Mouse (Mus musculus): ENCODE results near the gene Adh1. TPM values are rescaled to one million over a fixed set of nuclear protein-coding genes. Genes with fewer than 3 reads are reported as not detected.

Adh1 gene
- total RNA-seq, 2 experiments from 2014 or later = 0.42 to 0.63 TPM

DNA sequence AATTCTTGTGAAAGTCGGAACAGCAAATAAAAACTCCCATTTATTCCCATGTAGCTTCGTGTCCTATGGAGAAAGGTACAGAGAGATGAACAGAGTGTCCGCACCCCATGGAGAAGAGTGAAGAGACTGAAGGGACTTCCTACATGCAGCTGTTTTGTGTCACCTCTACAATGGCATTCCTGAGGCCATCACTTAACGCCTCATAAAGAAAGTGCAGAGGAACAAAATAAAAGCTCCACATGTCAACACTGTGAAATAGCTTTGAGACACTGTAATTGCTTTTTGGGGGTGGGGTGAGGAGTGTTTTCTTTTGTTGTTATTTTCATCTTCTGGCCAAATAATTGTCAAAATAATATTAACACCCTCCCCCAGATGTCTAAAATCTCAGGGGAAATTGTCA lies 41.9 kb downstream of the Adh1 start:
- no peak for TF ChIP-seq CTCF (IDR thresholded peaks at IDR 0.05)
- intact Hi-C loops (cut with DNase I) = no loop called here
- Histone ChIP-seq H3K27ac (no peak overlapping the region), H3K4me3 (no peak overlapping the region)
- no peak for DNase-seq (ENCODE audit: extremely low spot score in 1 of 2, low spot score in 2 of 2)

DNA sequence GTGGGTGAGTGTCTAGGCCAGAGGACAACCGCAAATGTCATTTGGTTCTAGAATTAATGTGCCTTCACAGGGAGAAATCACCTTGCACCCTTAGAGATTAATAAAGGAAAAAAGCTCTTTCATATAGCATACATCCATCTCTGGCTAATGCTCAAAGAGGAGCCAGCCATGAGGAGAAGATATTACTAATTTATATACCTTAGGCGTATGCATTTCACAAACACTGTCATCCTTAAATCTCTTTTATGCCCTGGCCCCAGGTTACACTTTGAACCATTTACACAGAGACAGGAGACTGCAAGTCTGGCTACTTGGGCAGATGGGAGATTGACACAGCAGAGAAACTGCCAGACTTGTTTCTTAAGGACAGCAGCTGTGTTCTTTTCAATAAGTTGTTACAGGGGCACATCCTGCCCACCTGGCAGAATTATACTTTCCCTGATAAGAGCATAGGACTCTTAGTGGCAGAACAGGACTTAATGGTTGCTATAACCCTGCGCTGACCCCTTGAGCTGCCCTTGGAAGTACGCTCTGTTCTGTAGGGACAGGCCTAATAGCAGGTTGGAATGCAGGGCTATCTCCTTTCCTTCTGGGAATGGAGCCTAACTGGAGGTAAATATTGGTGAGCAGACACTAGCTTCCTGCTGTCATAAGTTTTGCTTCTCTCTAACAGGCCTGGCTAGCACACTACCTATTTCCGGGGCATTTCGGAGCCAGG lies 43.1 kb downstream of the Adh1 start:
- TF ChIP-seq CTCF (IDR thresholded peaks at IDR 0.05) = no peak
- intact Hi-C loops (cut with DNase I) = no loop called here
- Histone ChIP-seq H3K27ac (no peak overlapping the region), H3K4me3 (no peak overlapping the region)
- DNase-seq (ENCODE audit: extremely low spot score in 1 of 2, low spot score in 2 of 2) = no peak

DNA sequence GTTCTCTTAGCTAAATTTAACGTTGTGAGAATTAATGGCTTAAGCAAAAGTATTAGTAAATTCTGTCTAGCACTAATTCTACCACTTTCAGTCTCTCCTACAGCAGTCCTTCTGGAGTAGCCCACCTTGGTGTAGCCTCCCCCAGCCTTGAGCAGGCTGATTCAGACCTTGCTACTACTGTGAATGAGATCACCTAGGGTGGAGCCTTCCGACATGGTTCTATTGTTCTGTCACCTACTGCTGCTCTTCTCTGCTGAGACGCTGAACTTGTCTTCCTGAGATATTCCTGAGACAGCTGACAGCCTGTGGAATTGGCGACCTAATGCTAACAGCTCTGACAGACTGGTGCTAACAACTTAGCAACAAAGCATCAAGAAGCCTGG lies 43.7 kb downstream of the Adh1 start:
- intact Hi-C loops (cut with DNase I) = no loop called here
- Histone ChIP-seq H3K27ac (no peak overlapping the region), H3K4me3 (no peak overlapping the region)
- no peak for DNase-seq (ENCODE audit: extremely low spot score in 1 of 2, low spot score in 2 of 2)
- TF ChIP-seq CTCF (IDR thresholded peaks at IDR 0.05) = no peak

DNA sequence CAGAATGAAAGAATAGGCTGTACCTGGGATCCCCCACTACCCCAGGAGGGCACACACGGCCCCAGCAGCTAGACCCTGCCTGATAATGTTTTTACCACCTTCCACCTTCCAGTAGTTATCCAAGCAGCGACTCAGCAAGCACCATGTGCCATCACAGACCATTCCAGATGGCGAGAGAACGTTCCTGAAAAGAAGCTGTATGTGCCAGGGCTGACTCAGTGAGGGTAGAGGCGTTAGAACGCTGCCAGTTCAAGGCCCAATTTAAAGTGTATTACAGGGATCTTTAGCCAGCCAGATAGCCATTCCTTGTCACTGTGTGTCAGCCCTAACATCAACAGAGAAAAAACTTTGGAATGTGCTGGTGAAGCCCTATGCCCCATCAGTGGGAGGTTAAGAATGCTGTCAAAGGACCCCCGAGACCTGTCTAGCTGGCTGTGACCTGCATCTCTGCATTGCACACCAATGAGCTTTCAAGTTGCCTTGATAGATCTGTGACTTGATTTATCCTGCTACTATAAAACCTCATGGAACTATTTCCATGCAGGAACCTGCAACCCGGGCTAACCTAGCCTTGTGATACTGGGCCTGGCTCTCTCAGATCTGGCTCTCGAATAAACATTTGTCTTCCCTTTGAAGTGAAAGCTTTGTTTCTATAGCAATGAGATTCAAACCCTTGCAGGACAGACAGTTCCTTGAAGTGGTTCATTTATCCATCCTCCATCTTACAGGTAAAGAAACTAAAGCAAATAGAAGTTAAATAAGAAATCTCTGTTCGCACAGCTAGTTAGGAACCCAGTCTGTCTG lies 44.9 kb downstream of the Adh1 start:
- intact Hi-C loops (cut with DNase I) = no loop called here
- Histone ChIP-seq H3K27ac (no peak overlapping the region), H3K4me3 (no peak overlapping the region)
- TF ChIP-seq CTCF (IDR thresholded peaks at IDR 0.05) = no peak
- no peak for DNase-seq (ENCODE audit: extremely low spot score in 1 of 2, low spot score in 2 of 2)

DNA sequence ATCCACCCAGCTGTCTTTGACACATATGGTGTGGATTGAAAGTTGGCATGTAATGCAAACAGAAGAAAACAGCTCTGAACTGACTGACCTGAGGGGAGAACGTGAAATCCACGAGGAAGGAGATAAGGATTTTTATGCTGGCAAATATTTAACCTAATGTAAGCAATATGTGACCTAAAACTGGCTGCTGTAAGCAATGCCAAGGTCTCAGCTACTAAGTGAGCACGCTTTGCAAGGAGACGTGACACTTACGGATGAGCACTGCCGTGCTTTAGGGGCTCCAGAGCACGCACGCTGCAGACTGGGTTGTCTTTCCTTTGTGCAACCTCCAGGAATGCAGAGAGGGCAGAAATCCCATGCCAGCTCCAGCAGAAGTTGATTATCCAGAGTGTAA lies 45.5 kb downstream of the Adh1 start:
- H3K4me3 ChIP-seq = no peak overlapping the region
- no peak for TF ChIP-seq CTCF (IDR thresholded peaks at IDR 0.05)
- intact Hi-C loops (cut with DNase I) = no loop called here
- no peak for DNase-seq (ENCODE audit: extremely low spot score in 1 of 2, low spot score in 2 of 2)
- no peak overlapping the region for H3K27ac ChIP-seq

DNA sequence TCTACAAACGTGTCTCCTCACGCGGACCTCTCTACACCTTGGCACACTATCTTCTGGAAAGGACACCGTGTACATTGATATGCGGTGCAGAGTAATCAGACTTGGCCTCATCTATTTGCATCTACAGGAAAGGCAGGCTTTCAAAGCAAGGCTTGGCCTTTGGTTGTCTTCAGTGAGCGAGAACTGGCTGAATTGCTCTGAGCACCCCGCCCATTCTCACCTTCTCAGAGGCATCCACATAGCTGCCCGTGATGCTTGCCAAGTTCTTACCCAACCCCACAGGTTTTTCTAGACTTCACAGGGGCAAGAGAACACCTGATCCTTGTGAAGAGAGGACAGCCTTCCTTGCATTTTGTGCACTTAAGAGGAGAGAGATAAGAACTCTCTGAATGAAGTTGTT lies 49.1 kb downstream of the Adh1 start:
- DNase-seq (ENCODE audit: extremely low spot score in 1 of 2, low spot score in 2 of 2) = no peak
- Histone ChIP-seq H3K4me3 (no peak overlapping the region), H3K27ac (no peak overlapping the region)
- intact Hi-C loops (cut with DNase I) = no loop called here
- TF ChIP-seq CTCF (IDR thresholded peaks at IDR 0.05) = no peak

DNA sequence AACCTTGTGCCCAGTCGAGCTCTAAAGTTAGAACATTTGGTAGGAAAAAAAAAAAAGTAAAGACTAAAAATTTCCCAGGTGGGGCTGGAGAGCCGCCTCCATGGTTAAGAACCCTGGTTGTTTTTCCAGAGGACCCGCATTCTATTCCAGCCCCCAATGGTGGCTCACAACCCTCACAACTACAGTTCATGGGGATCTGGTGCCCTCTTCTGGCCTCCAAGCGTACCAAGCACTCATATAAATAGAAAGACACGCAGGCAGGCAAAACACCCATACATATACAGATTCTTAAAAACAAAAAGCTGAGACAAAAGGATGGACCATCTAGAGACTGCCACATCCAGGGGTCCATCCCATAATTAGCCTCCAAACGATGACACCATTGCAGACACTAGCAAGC lies 50.2 kb downstream of the Adh1 start:
- no peak; the same call in none of the 2 replicates for TF ChIP-seq CTCF (IDR thresholded peaks at IDR 0.05)
- no peak for DNase-seq (ENCODE audit: extremely low spot score in 1 of 2, low spot score in 2 of 2)
- intact Hi-C loops (cut with DNase I) = no loop called here
- Histone ChIP-seq H3K27ac (no peak overlapping the region), H3K4me3 (no peak overlapping the region)

DNA sequence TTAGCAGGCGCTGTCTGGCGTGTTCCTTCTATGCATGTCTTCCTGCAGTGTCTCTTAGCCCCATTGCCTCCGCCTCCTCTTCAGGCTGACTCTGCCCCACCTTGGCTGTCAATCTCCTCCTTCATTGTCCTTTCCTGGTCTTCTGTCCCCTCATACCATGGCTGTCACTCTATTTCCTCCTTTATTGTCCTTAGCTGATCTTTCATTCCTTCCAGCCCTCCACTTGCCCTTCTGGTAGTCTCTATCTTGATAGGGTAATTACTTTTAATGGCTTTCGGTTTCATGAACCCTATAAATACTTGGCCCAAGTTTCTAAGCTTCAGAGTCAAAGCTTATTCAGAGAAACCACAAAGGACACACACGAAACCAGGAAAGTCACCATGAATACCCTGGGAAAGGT lies 52.2 kb downstream of the Adh1 start, which contains the start of gene Adh6a:
Adh6a (plus strand) TSS at position 322 of the 400 bp plus-strand sequence.
- intact Hi-C loops (cut with DNase I) = no loop called here
- TF ChIP-seq CTCF (IDR thresholded peaks at IDR 0.05) = no peak
- no peak for DNase-seq (ENCODE audit: extremely low spot score in 1 of 2, low spot score in 2 of 2)
- H3K27ac ChIP-seq = no peak within 1 kb of the TSS
- H3K4me3 ChIP-seq = no peak within 1 kb of the TSS

DNA sequence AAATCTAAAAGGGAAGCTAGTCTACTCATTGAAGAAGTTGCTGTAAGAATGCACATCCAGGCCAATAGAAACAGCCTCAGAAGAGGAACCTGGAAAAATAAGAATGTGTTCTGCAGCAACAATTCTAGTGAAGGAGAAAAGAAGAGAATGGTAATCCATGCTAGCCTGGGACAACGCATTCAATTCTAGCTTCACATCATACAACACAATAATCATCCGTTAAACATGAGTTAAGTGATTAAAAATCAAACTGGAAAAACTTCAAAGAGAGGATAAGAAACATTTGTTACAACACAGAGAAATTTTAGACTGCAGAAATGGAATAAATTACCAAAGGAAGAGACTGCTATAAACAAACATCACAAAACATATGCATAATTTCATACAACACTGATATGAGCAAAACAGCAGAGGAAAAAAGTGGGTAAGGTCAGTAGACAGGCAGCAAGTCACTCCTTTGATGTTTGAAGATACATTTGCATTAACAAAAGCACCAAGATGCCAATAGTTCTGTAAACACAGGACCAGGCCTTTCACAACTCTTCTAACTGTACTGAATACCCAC lies 56.2 kb downstream of the Adh1 start:
- Histone ChIP-seq H3K4me3 (no peak overlapping the region), H3K27ac (no peak overlapping the region)
- TF ChIP-seq CTCF (IDR thresholded peaks at IDR 0.05) = no peak
- intact Hi-C loops (cut with DNase I) = no loop called here
- DNase-seq (ENCODE audit: extremely low spot score in 1 of 2, low spot score in 2 of 2) = no peak

DNA sequence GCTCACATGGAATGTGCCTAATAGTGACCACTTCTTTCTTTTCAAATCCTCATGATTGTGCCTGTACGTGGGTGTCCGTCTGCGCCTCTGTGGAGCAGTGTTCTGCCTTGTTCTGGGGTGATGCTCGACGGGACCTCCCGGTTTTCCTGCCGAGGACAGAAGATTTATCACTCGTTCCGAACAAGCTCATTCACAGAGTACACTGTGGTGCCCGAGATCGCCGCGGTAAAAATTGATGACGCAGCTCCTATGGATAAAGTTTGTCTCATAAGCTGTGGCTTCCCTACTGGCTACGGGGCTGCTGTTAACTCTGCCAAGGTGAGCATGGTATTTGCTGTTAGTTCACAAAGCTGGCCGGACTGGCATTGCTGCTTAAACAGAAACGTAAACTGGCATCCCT lies 64.2 kb downstream of the Adh1 start:
- intact Hi-C loops (cut with DNase I) = no loop called here
- H3K4me3 ChIP-seq = no peak overlapping the region

DNA sequence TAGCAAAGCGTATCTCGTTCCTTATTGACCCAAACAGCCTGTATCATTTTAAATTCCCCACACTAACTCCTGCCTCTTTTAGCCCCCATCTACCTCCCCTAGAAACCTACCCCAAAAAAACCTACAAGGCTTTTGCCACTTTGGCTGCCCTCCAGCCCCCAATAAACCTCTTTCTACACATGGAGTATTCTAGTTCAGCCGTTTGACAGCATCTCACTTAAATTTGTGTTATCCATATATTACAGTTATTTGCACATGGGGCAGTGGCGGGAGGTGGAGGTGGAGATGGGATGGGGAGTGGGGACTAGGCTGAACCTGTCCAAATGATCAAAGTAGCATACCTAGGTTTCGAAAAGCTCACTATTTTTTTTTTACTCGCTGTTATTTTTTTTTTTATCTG lies 64.7 kb downstream of the Adh1 start:
- no peak for TF ChIP-seq CTCF (IDR thresholded peaks at IDR 0.05)

More for the DNA sequence above, 64.2 kb downstream of the Adh1 start:
- DNase-seq (ENCODE audit: extremely low spot score in 1 of 2, low spot score in 2 of 2) = no peak
- TF ChIP-seq CTCF (IDR thresholded peaks at IDR 0.05) = no peak
- no peak overlapping the region for H3K27ac ChIP-seq

DNA sequence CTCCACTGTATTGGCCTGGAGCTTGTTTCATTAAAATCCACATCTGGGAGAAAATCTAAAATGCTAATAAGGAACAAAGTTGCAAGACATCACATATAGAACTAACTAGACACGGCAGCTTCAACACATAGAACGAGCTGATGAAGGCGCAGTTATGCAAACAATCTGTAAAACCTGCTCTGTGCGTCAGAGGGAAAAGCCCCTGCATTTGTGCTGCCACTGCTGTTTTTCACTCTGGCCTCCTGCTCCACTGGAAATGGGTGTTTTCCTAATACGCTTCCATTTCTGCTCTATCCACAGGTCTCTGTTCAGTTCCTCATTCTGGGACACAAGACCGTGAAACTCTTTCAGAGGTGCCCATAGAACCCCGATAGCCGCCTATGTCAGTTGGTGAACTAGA lies 73.1 kb downstream of the Adh1 start:
- intact Hi-C loops (cut with DNase I) = no loop called here
- Histone ChIP-seq H3K27ac (no peak overlapping the region), H3K4me3 (no peak overlapping the region)
- TF ChIP-seq CTCF (IDR thresholded peaks at IDR 0.05) = no peak
- DNase-seq (ENCODE audit: extremely low spot score in 1 of 2, low spot score in 2 of 2) = no peak

More for the DNA sequence above, 64.7 kb downstream of the Adh1 start:
- intact Hi-C loops (cut with DNase I) = no loop called here
- DNase-seq (ENCODE audit: extremely low spot score in 1 of 2, low spot score in 2 of 2) = no peak
- H3K4me3 ChIP-seq = no peak overlapping the region
- no peak overlapping the region for H3K27ac ChIP-seq
